Mouse (Mus musculus): ENCODE data around the gene Mtmr3.
A peak's percentile ranks its signal among the peaks of the same experiment; 100 is the strongest.

Gene Mtmr3

DNA sequence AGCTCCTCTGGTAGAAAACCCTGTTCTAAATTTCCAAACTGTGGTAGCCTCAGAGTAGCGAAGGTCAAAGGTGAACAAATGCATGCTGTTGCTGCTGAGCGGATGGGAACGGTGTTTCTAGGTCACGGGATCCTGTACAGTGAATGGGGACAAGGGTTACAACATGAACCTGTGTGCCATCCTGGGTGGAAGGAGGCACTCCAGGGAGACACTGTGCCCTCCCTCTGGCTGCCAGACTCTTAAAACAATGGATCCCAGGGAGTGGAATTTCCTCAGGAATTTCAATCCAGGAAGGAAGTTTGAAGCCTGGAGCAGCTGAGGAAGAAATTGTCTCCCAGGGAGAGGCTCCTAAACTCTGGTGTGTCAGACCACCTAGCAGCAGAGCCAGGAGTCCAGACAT is 128.5 kb downstream of the Mtmr3 start:
- peak; percentile 80 for DNase-seq (ENCODE audit: low read depth, low spot score)

DNA sequence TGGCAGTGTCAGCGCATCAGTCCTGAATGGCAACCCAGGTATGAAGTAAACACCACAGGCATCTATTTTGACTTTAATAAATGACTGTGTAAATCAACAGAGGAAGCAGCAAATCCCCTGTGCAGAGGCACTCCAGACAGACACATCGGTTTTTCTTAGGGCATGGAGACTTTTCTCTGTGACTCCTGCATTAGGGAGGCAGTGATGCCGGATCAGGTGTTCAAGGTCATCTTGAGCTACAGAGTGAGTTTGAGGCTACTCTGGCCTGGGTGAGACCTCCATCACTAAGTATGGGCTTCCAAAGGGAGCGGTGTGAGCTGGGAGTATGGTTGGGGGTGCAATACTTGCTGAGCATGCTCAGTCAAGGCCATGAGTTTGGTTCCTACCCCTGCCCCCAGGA is 130.0 kb downstream of the Mtmr3 start:
- DNase-seq (ENCODE audit: low read depth, low spot score) = peak; percentile 62

DNA sequence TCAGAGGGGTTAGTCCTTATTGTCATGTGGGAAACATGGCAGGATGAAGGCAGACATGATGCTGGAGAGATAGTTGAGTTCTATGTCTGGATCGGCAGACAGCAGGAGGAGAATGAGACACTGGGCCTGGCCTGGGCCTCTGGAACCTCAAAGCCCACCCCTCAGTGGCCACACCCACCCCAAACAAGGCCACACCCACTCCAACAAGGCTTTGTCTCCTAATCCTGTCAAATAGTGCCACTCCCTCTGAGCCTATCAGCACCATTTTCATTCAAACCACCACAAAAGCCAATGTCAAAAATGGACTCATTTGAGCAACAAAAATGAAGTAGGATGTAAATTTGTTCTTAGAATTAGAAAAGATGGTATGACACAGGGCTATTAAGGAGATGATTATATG is 130.5 kb downstream of the Mtmr3 start:
- DNase-seq (ENCODE audit: low read depth, low spot score) = peak; percentile 90

DNA sequence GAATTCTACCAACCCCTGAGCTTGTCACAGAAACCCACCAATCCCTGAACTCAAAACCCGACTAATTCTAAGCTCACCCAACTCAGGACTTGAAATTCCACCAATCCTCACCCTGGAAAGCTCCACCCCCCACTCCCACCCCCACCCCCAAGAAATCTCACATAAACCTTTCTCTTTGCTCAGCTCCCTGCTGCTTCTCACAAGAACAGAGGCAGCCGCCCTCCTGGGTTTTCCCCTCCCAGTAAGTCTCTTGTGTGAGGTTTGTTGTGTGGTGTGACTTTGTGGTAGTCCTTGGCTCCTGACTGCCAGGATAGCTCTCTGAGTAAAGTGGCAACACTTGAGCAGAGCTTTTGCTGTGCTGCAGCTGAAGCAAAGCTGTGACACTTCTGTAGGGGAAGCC is 131.8 kb downstream of the Mtmr3 start:
- peak; percentile 93 for DNase-seq (ENCODE audit: low read depth, low spot score)

DNA sequence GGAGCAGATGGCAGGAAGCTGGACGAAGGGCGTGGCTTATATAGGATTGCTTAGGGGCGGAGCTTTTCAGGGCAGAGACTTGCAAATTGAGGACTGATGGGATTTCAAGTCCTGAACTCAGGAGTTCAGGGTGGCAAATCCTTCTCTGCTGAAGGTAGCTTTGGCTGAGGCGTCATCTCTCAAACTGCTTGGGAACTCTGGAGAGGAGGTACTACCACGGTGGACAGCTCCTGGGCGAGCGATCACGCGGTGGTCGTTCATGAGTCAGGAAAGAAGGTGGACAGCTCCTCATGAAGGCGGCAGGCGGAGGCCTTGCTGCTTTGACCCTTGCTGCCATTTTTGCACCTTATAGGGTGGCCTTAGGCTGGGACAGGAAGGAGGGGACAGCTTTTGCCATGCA is 133.5 kb downstream of the Mtmr3 start:
- peak; percentile 94 for DNase-seq (ENCODE audit: low read depth, low spot score)

DNA sequence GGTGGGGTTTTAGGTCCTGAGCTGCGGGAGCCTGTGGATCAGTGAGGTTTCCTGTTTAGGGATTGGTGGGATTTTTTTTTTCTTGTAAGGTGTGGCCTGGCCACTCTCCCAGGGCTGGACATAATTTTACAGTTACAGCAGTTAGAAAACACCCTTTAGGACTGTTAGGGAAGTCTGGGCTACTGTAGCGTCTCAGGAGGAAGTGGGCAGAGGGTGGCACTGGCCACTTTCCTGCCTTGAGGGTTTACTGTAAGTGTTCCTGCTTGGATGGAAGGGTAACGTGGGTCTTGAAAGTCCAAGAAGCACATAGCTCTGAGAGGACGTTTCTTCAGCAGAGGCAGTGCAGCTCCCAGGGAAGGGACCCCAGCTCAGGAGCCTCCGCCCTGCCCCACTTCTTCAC is 134.0 kb downstream of the Mtmr3 start:
- no peak for DNase-seq (ENCODE audit: low read depth, low spot score)

DNA sequence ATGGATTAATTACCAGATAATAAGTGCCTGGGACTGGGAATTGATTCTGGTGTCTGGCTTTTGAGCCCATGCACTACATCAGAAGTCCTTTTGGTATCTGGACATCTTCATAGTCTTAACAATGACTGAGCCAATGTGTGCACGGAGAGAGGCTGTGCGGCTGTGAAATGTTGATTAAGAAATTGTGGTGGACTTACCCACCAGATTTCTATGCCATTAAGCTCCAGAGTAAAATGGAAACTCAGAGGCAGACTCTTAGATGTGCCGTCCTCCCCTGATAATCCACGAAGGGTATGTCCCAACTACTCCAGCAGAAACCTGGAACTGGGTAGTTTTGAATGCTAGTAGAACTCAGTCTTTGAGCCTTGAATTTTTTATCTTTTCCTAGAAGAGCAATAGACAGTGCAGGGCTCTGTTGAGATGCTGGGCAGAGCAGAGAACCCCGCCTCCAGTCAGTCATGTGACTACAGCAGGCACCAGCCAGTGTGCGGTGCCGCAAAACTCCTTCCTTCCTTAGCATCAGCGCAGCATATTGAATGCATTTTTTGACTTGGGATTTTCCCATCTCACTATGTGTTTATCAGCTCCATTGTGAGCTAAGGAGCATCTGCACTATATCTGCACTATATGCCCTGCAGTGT is 139.6 kb downstream of the Mtmr3 start:
- no peak for DNase-seq (ENCODE audit: low read depth, low spot score)

DNA sequence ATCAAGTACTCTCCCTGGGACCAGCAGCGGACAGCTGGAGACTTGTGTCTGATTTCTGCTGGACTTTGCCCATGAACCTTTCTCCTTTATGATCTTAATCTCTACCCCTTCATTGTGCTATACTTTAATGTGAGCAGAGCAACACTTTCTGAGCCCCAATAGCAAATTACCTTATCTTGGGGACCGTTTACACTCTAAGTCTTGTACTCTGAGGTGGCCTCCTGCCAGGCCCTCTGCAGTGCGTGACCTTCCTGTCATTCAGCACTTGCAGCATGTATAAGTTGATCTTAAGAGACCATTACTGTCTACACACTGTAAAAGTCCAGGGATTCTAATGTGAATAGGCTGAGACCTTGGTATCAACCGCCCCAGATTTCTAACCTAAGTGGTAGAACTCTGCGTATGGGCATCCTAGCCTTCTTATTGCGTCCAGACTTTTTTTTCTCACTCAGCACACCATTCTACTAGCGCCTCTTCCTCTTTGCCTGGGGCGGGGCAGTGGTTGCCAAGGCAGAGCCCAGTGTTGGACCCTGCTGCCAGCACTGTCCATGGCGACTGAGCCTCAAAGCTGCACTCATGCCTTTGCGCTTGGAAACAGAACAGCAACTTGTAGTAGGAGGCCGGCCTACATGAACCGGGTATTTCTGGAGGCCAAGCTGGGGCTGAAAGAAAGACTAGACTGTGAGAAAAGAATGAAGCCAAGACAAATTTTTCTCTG is 142.0 kb downstream of the Mtmr3 start:
- no peak for DNase-seq (ENCODE audit: low read depth, low spot score)

DNA sequence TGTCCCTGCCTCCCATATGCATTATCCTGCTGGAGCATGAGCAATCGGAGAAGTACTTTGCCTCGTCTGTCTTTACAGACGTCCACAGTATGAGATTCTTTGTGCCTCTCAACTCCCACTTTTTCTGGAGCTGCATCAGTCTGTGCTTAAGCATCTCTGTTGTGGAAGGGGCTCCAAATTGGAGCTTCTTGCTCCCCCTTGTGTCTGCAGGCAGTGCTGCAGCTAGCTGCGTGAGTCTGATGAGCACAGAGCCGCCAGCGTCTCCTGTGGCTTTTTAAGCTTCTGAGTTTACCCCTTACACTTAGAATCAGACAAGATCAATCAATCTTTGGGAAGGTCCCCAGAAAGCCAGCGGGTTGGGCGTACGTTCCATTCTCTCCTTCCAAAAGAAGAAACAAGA is 143.5 kb downstream of the Mtmr3 start:
- DNase-seq (ENCODE audit: low read depth, low spot score) = peak; percentile 91

DNA sequence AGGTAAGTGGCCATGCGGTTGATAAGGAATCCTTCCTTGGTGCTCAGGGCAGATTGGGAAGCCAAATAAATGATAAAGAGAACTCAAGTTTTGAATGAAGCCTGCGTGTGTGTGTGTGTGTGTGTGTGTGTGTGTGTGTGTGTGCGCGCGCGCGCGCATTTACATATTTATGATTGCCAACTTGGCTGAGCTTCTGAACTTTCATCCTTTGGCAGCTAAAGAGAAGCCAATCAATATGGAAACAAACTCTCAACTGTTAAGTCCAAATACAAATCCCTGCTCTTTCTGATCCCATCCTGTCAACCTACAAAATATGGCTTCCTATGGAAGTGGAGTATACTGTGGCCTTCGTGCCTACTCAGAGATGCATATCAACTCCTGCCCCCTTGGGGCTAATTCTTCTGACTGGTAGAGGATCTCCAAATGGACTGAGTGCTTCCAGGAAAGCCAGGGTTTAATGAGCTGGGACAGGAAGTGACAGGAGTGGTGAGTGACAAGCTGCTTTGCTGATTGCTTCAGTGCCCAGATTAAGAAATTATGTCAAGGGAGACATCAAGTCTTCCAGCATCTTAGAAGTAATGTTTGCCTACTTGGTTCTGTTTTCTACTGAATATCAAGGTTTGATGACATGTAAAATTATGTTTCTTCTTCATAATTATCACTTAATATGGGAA is 148.3 kb downstream of the Mtmr3 start:
- no peak for DNase-seq (ENCODE audit: low read depth, low spot score)

DNA sequence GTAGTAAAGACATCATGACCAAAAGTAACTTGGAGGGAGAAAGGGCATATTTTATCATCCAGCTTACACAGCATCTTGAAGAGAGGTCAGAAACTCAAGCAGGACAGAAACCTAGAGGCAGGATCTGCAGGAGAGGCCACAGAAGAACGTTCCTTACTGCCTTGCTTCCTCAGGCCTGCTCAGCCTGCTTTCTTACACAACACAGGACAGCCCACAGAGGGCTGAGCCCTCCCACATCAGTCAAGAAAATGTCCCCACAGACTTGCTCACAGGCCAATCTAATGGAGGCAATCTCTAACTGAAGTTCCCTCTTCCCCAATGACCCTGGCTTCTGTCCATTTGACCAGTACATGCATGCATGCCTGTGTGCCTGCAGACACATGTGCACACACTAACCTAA is 152.4 kb downstream of the Mtmr3 start:
- DNase-seq (ENCODE audit: low read depth, low spot score) = no peak

DNA sequence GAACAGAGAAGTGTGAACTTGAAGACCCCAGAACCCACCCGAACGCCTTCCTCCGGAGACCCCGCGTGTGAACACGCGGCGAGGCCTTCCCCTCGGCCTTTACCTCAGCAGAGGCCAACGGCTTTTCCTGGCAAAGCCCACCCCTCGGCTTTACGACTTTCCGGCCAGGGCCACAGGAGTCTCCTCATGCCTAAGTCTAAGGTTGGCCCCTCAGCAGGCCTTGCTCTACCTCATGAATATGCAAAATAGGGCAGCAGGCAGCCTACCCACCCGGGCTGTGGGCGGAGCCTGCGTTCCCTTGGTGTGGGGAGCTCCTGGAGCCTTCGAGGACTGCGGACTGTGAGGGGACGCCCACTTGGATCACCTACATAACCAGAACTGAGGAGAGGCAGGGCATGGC is 153.7 kb downstream of the Mtmr3 start, which contains the start of gene Hormad2:
Gene Hormad2 (minus strand): TSS at position 128 of the 400 bp plus-strand sequence.
- peak; percentile 94 for DNase-seq (ENCODE audit: low read depth, low spot score)

DNA sequence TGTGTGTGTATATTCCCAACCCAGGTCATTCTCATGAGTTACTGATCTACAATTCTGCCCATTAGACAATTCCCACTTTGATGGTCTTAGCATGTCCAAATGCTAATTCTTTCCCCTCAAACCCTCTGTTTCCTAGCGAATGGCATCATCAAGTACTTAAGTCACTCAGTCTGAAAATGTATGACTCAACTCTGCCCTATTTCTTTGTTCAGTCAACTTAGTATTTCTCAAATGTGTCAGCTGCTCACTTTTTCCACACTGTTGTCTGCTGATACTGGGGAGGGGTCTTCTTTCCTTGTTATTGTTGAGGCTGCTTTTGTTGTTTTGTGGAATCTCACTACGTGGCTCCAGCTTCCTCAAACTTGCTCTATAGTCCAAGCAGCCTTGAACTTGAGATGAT is 156.5 kb downstream of the Mtmr3 start:
- DNase-seq (ENCODE audit: low read depth, low spot score) = no peak

DNA sequence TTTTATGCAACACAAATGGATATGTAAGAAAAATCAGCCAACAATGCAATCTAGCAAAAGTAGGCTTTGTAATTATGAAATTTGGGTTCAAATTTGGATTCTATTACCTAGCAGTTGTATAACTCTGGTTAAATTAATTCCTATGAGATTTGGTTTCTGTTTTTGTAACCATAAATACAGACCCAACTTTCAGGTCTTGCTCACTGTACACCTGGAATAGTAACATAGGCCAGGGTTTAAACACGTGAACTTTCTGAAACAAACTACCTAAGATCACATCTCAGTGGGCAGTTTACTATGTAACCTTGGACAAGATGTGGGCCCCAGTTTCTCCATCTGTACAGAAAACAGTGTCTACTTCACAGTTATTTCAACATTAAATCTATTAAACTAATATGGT is 157.3 kb downstream of the Mtmr3 start:
- no peak for DNase-seq (ENCODE audit: low read depth, low spot score)

DNA sequence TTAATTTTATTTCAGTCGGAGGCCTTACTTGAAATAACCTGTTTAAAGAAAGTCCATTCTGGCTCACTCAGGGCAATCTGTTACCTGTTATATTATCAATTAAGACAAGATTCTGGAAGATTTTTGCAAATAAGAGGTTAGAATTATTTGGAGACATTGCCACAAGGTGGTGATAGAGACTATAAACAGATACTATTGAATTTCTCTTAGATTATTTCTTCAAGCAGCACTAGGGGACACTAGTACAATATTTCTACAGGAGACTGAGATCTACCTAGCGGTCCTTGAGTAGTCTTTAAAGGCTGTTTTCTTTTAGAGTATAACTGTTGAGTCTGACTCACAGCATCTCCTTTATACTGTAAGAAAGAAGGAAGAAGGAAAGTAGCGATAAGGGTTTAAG is 158.0 kb downstream of the Mtmr3 start:
- DNase-seq (ENCODE audit: low read depth, low spot score) = no peak

DNA sequence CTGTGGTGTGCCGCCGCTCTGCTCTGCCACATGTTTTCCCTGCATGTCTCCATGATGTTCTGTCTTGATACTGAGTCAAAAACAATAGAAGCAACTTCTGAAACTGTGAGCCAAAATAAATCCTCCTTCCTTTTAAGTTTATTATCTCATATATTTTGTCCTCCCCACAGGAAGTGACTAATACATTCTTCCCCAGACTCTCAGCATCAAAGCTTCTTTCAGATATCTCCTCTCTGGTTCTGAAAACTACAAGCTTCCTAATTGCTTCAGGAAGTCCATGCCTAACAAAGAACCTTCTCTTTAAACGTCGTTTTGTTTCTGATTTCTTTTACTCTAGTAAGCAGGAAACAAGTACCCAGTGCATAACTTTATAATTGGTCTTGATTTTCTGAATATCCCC is 160.2 kb downstream of the Mtmr3 start:
- DNase-seq (ENCODE audit: low read depth, low spot score) = no peak
